Comparison of ENCODE assay signal across 8 mouse cellular contexts in the genomic region with DNA sequence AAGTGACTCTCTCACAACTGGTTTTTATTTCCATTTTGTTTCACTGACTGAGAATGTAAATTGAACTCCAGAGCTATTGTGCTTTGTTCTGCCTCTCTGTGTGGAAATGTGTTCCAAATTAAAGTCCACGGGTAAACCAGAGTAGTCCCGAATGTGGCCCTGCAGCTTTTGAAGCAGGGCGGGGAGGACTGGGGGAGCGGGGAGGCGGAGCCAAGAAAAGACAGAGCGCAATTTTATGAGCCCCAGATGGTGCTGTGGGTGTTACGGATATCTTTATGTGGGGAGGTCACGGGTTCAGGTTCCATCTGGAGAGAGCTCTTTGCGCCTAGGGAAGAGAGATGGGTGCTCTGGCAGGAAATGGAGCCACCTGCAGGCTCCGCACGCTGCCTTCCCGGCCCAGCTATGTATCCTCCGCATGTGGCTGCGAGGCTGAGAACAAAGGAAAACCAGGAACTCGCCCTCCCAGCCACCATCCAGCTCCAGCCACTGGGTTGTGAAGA. TPM values are rescaled to one million over a fixed set of nuclear protein-coding genes. Genes with fewer than 3 reads are reported as not detected.
DNase-seq lines count a peak whose midpoint lies in the region; ATAC-seq and TF ChIP-seq lines count a peak whose summit lies in the region.

No protein-coding gene starts in this region.

- peak; percentile 38 for DNase-seq in gastrocnemius, adult 2 months
- DNase-seq in gastrocnemius, adult 18-20 months (ENCODE audit: low spot score) = no peak
- DNase-seq in forelimb bud, embryonic 11.5 days (ENCODE audit: low read depth, low spot score) = peak; percentile 96
- peak; percentile 31 to 43 for DNase-seq in left cerebral cortex, adult 18-20 months (ENCODE audit: low spot score in 2 of 2)
- peak; percentile 73 for DNase-seq in midbrain, embryonic 10.5 days (ENCODE audit: low spot score)
- DNase-seq in cerebellum, adult 9-11 months = no peak

- H3K36me3 ChIP-seq in hindbrain, embryonic 16.5 days (ENCODE audit: control insufficient read depth, insufficient read depth, low read length) = no peaks in the 10 kb centered on the region
- no peaks in the 10 kb centered on the region for H3K36me3 ChIP-seq in midbrain, embryonic 10.5 days
- no peaks in the 10 kb centered on the region for H3K36me3 ChIP-seq in stomach, embryonic 14.5 days (ENCODE audit: control insufficient read depth, insufficient read depth, low read length)

- H3K4me3 ChIP-seq in gastrocnemius, adult 2 months = peak overlapping the region; percentile 64
- peak overlapping the region; percentile 27 for H3K4me3 ChIP-seq in hindbrain, embryonic 16.5 days (ENCODE audit: low read length)
- peak overlapping the region; percentile 46 for H3K4me3 ChIP-seq in midbrain, embryonic 10.5 days
- H3K4me3 ChIP-seq in stomach, embryonic 14.5 days (ENCODE audit: low read depth, low read length) = peak overlapping the region; percentile 8; the same call in 1 of the 2 replicates

- intact Hi-C loops in gastrocnemius, adult 2 months (cut with DNase I) = no loop called here

- H3K27me3 ChIP-seq in hindbrain, embryonic 16.5 days (replicated peaks; ENCODE audit: control insufficient read depth, insufficient read depth, low read length) = no peaks in the 10 kb centered on the region
- peaks cover 16% of the 10 kb centered on the region; the same call in 1 of the 2 replicates for H3K27me3 ChIP-seq in midbrain, embryonic 10.5 days (ENCODE audit: low read depth, poor library complexity, severe bottlenecking)
- no peaks in the 10 kb centered on the region for H3K27me3 ChIP-seq in stomach, embryonic 14.5 days (ENCODE audit: control insufficient read depth, insufficient read depth, low read length)

- peak overlapping the region; percentile 59 for H3K4me2 ChIP-seq in hindbrain, embryonic 16.5 days (ENCODE audit: low read length)
- H3K4me2 ChIP-seq in stomach, embryonic 14.5 days (replicated peaks; ENCODE audit: low read depth, low read length) = peak overlapping the region; percentile 45

- H3K4me1 ChIP-seq in hindbrain, embryonic 16.5 days (ENCODE audit: control insufficient read depth, insufficient read depth, low read depth, low read length) = peaks cover 9% of the 10 kb centered on the region
- H3K4me1 ChIP-seq in midbrain, embryonic 10.5 days = peaks cover 16% of the 10 kb centered on the region
- peaks cover 13% of the 10 kb centered on the region for H3K4me1 ChIP-seq in stomach, embryonic 14.5 days (ENCODE audit: control insufficient read depth, insufficient read depth, low read length)

- 2% methylated on average over 15 of the region's 15 CpGs for WGBS in hindbrain, embryonic 16.5 days
- 6% methylated on average over 15 of the region's 15 CpGs for WGBS in midbrain, embryonic 10.5 days
- 1% methylated on average over 14 of the region's 15 CpGs for WGBS in stomach, embryonic 14.5 days

- peak overlapping the region; percentile 35; the same call in 1 of the 2 replicates for H3K27ac ChIP-seq in gastrocnemius, adult 2 months
- peak overlapping the region; percentile 60 for H3K27ac ChIP-seq in hindbrain, embryonic 16.5 days (ENCODE audit: low read depth, low read length)
- H3K27ac ChIP-seq in midbrain, embryonic 10.5 days (replicated peaks) = peak overlapping the region; percentile 81
- peak overlapping the region; percentile 85 for H3K27ac ChIP-seq in stomach, embryonic 14.5 days (ENCODE audit: low read length)

- H3K9me3 ChIP-seq in hindbrain, embryonic 16.5 days (ENCODE audit: control insufficient read depth, low read length) = no peaks in the 10 kb centered on the region
- no peaks in the 10 kb centered on the region for H3K9me3 ChIP-seq in midbrain, embryonic 10.5 days (replicated peaks)
- no peaks in the 10 kb centered on the region for H3K9me3 ChIP-seq in stomach, embryonic 14.5 days (ENCODE audit: control insufficient read depth, low read depth, low read length)

- ATAC-seq in hindbrain, embryonic 16.5 days = peak; percentile 78
- ATAC-seq in stomach, embryonic 14.5 days (ENCODE audit: insufficient number of reproducible peaks, insufficient read depth, low FRiP score, low read depth) = peak; percentile 84

- H3K9ac ChIP-seq in hindbrain, embryonic 16.5 days (ENCODE audit: low read depth, low read length) = peak overlapping the region; percentile 55
- H3K9ac ChIP-seq in stomach, embryonic 14.5 days (replicated peaks; ENCODE audit: low read depth, low read length) = 0 out of 2 replicates have a peak overlapping the region, but pooled peaks have one; percentile 30

- peak; percentile 19; the same call in 1 of the 2 replicates for TF ChIP-seq CTCF in gastrocnemius, adult 2 months (IDR thresholded peaks at IDR 0.05)

RNA-seq across cellular contexts. Expression of gene Ror2, which starts 23.8 kb away (rescaled TPM):
- total RNA-seq in gastrocnemius, adult 2 months (2021) = under 1 TPM; 0.20 to 0.84 TPM
- under 1 TPM; 0.40 to 0.41 TPM for total RNA-seq in gastrocnemius, adult 18-20 months (2021)
- 2.2 and 3.0 TPM in 2 replicates for polyA plus RNA-seq in hindbrain, embryonic 16.5 days (2015; fragmentation: Nextera tagmentation; extraction: Ambion mirVana)
- 1 to 10 TPM; 1.1 to 1.8 TPM for total RNA-seq in left cerebral cortex, adult 18-20 months (2021)
- polyA plus RNA-seq in midbrain, embryonic 10.5 days (2016; fragmentation: Nextera tagmentation; extraction: Ambion mirVana) = 9.7 and 11.0 TPM in 2 replicates
- 13.9 and 14.0 TPM in 2 replicates for polyA plus RNA-seq in stomach, embryonic 14.5 days (2014; fragmentation: Nextera tagmentation; extraction: Ambion mirVana)

Comparison
In these comparisons a context has a peak if more than half of its experiments do, and no peak if none do; other contexts are left out.
1. DNase-seq: peak in gastrocnemius, adult 2 months (single experiment), forelimb bud, embryonic 11.5 days (single experiment), left cerebral cortex, adult 18-20 months (2 of 2) and midbrain, embryonic 10.5 days (single experiment); none in gastrocnemius, adult 18-20 months (single experiment) and cerebellum, adult 9-11 months (single experiment).
2. H3K27ac ChIP-seq: peak in every context shown above with its lines; median percentile 85 in stomach, embryonic 14.5 days; 81 in midbrain, embryonic 10.5 days; 60 in hindbrain, embryonic 16.5 days; 35 in gastrocnemius, adult 2 months.
3. H3K4me3 ChIP-seq: peak in every context shown above with its lines; median percentile 64 in gastrocnemius, adult 2 months; 46 in midbrain, embryonic 10.5 days; 27 in hindbrain, embryonic 16.5 days; 8 in stomach, embryonic 14.5 days.